Mouse (Mus musculus) MEL (cell line): Measurements from ENCODE around the gene Vti1a. TPM values are rescaled to one million over a fixed set of nuclear protein-coding genes. Genes with fewer than 3 reads are reported as not detected.

ENCODE experiments used
- DNase-seq: peaks from one replicate; pipeline ENCODE4 v3.0.0; 2011; ENCODE audit warnings: low read depth, low spot score
- H3K27ac ChIP-seq: 2 replicates; pipeline ENCODE4 v1.5.1; 2012; ENCODE audit warnings: low read depth, mild to moderate bottlenecking, control low read depth, low read length, moderate library complexity; ENCODE audit not compliant: control insufficient read depth
- H3K27me3 ChIP-seq, 2 experiments: fragments of 150-350 bp in 1 of 2; sonication (generic) in 1 of 2; 2 replicates each; pipeline ENCODE4 v1.6.1; 2012; ENCODE audit warnings: low read length in 2 of 2, mild to moderate bottlenecking in 2 of 2, improper control_type of control experiment in 1 of 2, moderate library complexity in 1 of 2; ENCODE audit not compliant: insufficient read depth in 2 of 2, control insufficient read depth in 1 of 2
- H3K36me3 ChIP-seq, 2 experiments: 2 replicates each; pipeline ENCODE4 v1.6.1; 2012 to 2014; ENCODE audit warnings: low read length in 2 of 2, improper control_type of control experiment in 1 of 2, inconsistent platforms in 1 of 2, mild to moderate bottlenecking in 1 of 2; ENCODE audit not compliant: insufficient read depth in 2 of 2, control insufficient read depth in 1 of 2
- H3K4me1 ChIP-seq, 2 experiments: fragments of 150-350 bp in 1 of 2; sonication (generic) in 1 of 2; 2 replicates each; pipeline ENCODE4 v1.6.1; 2012; ENCODE audit warnings: low read length in 2 of 2, improper control_type of control experiment in 1 of 2, mild to moderate bottlenecking in 1 of 2; ENCODE audit not compliant: insufficient read depth in 2 of 2, control insufficient read depth in 1 of 2
- H3K4me3 ChIP-seq, 2 experiments: fragments of 150-350 bp in 1 of 2; sonication (generic) in 1 of 2; 2 replicates each; pipeline ENCODE4 v1.5.1; 2012; ENCODE audit warnings: low read depth in 2 of 2, low read length in 2 of 2, mild to moderate bottlenecking in 2 of 2, moderate library complexity in 2 of 2, control low read depth in 1 of 2, improper control_type of control experiment in 1 of 2; ENCODE audit not compliant: control insufficient read depth in 1 of 2, insufficient read depth in 1 of 2
- H3K79me2 ChIP-seq: 2 replicates; pipeline ENCODE4 v1.6.1; 2012; ENCODE audit warnings: mild to moderate bottlenecking, low read length, moderate library complexity; ENCODE audit not compliant: control insufficient read depth, poor library complexity, insufficient read depth
- H3K9ac ChIP-seq: 2 replicates; pipeline ENCODE4 v1.6.1; 2012; ENCODE audit warnings: low read depth, mild to moderate bottlenecking, control low read depth, low read length, moderate library complexity; ENCODE audit not compliant: control insufficient read depth, poor library complexity, severe bottlenecking
- H3K9me3 ChIP-seq: fragments of 150-350 bp; sonication (generic); replicated peaks from 2 replicates; pipeline ENCODE4 v1.6.1; 2012; ENCODE audit warnings: mild to moderate bottlenecking, low read length, improper control_type of control experiment, moderate library complexity; ENCODE audit not compliant: insufficient read depth
- CHD1 ChIP-seq: IDR thresholded peaks from 2 replicates; pipeline ENCODE4 v1.6.1; 2012; ENCODE audit warnings: low read depth, mild to moderate bottlenecking, inconsistent platforms, low read length, improper control_type of control experiment
- CHD2 ChIP-seq: IDR thresholded peaks from 2 replicates; pipeline ENCODE4 v1.6.1; 2011; ENCODE audit warnings: low read length, improper control_type of control experiment
- E2F4 ChIP-seq: IDR thresholded peaks from 2 replicates; pipeline ENCODE4 v1.6.1; 2011; ENCODE audit warnings: low read depth, low read length, improper control_type of control experiment, borderline replicate concordance
- ELF1 ChIP-seq: IDR thresholded peaks from 2 replicates; pipeline ENCODE4 v1.6.1; 2014; ENCODE audit warnings: low read depth, mild to moderate bottlenecking, inconsistent platforms, low read length, improper control_type of control experiment, moderate library complexity
- EP300 ChIP-seq, 2 experiments: IDR thresholded peaks; 2 replicates each; pipeline ENCODE4 v1.6.1; 2011; ENCODE audit warnings: improper control_type of control experiment in 2 of 2, low read length in 2 of 2, low read depth in 1 of 2, mild to moderate bottlenecking in 1 of 2
- GATA1 ChIP-seq: IDR thresholded peaks from 2 replicates; pipeline ENCODE4 v1.6.1; 2011; ENCODE audit warnings: low read depth, low read length, improper control_type of control experiment
- HCFC1 ChIP-seq: IDR thresholded peaks from 2 replicates; pipeline ENCODE4 v1.6.1; 2012; ENCODE audit warnings: low read depth, mild to moderate bottlenecking, inconsistent platforms, low read length, improper control_type of control experiment, moderate library complexity
- JUND ChIP-seq: IDR thresholded peaks from 2 replicates; pipeline ENCODE4 v1.6.1; 2011; ENCODE audit warnings: low read depth, mild to moderate bottlenecking, improper control_type of control experiment, low read length
- KAT2A ChIP-seq: conservative IDR thresholded peaks from 2 replicates; pipeline ENCODE4 v1.6.1; 2012; ENCODE audit warnings: low read depth, low read length, improper control_type of control experiment, inconsistent platforms
- MAZ ChIP-seq: IDR thresholded peaks from 2 replicates; pipeline ENCODE4 v1.6.1; 2012; ENCODE audit warnings: low read depth, mild to moderate bottlenecking, inconsistent platforms, low read length, improper control_type of control experiment
- MYC ChIP-seq: IDR thresholded peaks from 2 replicates; pipeline ENCODE4 v1.6.1; 2011; ENCODE audit warnings: low read depth, mild to moderate bottlenecking, low read length, improper control_type of control experiment, moderate library complexity
- NELFE ChIP-seq: IDR thresholded peaks from 2 replicates; pipeline ENCODE4 v1.6.1; 2011; ENCODE audit warnings: low read depth, low read length, improper control_type of control experiment
- RCOR1 ChIP-seq: IDR thresholded peaks from 2 replicates; pipeline ENCODE4 v1.6.1; 2012; ENCODE audit warnings: low read depth, mild to moderate bottlenecking, inconsistent platforms, low read length, improper control_type of control experiment
- TAL1 ChIP-seq: IDR thresholded peaks from 2 replicates; pipeline ENCODE4 v1.6.1; 2012; ENCODE audit warnings: mild to moderate bottlenecking, inconsistent platforms, low read length, moderate library complexity, mixed read lengths
- TCF12 ChIP-seq: IDR thresholded peaks from 2 replicates; pipeline ENCODE4 v1.6.1; 2014; ENCODE audit warnings: low read depth, mild to moderate bottlenecking, inconsistent platforms, low read length, improper control_type of control experiment, moderate library complexity
- UBTF ChIP-seq: IDR thresholded peaks from 2 replicates; pipeline ENCODE4 v1.6.1; 2012; ENCODE audit warnings: low read depth, mild to moderate bottlenecking, inconsistent platforms, low read length, improper control_type of control experiment, moderate library complexity, borderline replicate concordance; ENCODE audit not compliant: insufficient read depth
- USF1 ChIP-seq: IDR thresholded peaks from 2 replicates; pipeline ENCODE4 v1.6.1; 2014; ENCODE audit warnings: low read depth, mild to moderate bottlenecking, inconsistent platforms, low read length, improper control_type of control experiment, moderate library complexity
- USF2 ChIP-seq, 2 experiments: IDR thresholded peaks; 2 replicates each; pipeline ENCODE4 v1.6.1; 2011 to 2012; ENCODE audit warnings: improper control_type of control experiment in 2 of 2, low read length in 2 of 2, borderline replicate concordance in 1 of 2, inconsistent platforms in 1 of 2, low read depth in 1 of 2, mild to moderate bottlenecking in 1 of 2; ENCODE audit not compliant: insufficient read depth in 1 of 2
- ZC3H11A ChIP-seq: IDR thresholded peaks from 2 replicates; pipeline ENCODE4 v1.6.1; 2012; ENCODE audit warnings: low read depth, mild to moderate bottlenecking, inconsistent platforms, low read length, improper control_type of control experiment
- ZKSCAN1 ChIP-seq: IDR thresholded peaks from 2 replicates; pipeline ENCODE4 v1.6.1; 2012; ENCODE audit warnings: low read depth, mild to moderate bottlenecking, inconsistent platforms, low read length, improper control_type of control experiment, moderate library complexity
- ZMIZ1 ChIP-seq: IDR thresholded peaks from 2 replicates; pipeline ENCODE4 v1.6.1; 2012; ENCODE audit warnings: low read depth, mild to moderate bottlenecking, inconsistent platforms, low read length, improper control_type of control experiment, moderate library complexity
- polyA plus RNA-seq, 2 experiments: library from polyadenylated mRNA; stranded (reverse) in 1 of 2; unstranded in 1 of 2; fragments of >175 nt in 1 of 2; fragments of >200 nt in 1 of 2; gene quantifications; 2 replicates each; pipeline versions ENCODE4 v1.2.1 to v1.2.4; 2012; ENCODE audit warnings: low replicate concordance in 2 of 2, low read depth in 1 of 2; ENCODE audit not compliant: insufficient read length in 2 of 2, insufficient read depth in 1 of 2, missing spikeins in 1 of 2
- total RNA-seq: library from RNA; depleted of rRNA; stranded (reverse); fragments of 300-350 nt; gene quantifications from 2 replicates; pipeline ENCODE4 v1.2.3, GENCODE M21; 2012

Vti1a gene
- total and polyA plus RNA-seq, 3 experiments, result 37.2 to 119 (median 42.8) TPM

- TF ChIP-seq UBTF (no peak), TAL1 (no peak), HCFC1 (no peak), ELF1 (no peak), MYC (no peak), USF1 (no peak), TCF12 (0 out of 2 replicates have a peak, but pooled peaks have one; percentile 31), ZKSCAN1 (no peak), JUND (no peak), CHD2 (no peak)
These were observed 293.7 kb downstream of the Vti1a start (continued) for GRCm38 (mm10) chr19:55609806-55610205.

GRCm38 (mm10) chr19:55615743-55616142, 299.6 kb downstream of the Vti1a start:
- no peak overlapping the region for H3K27ac ChIP-seq
- no peaks in the 10 kb centered on the region for H3K36me3 ChIP-seq
- no peaks in the 10 kb centered on the region for H3K4me1 ChIP-seq
- DNase-seq, result no peak
- no peak for TF ChIP-seq HCFC1
- no peak for TF ChIP-seq USF1
- no peak for TF ChIP-seq ZC3H11A
- TF ChIP-seq MAZ, result no peak
- no peak for TF ChIP-seq USF2 (IDR thresholded peaks at IDR 0.05; ENCODE audit: borderline replicate concordance in 1 of 2, insufficient read depth in 1 of 2, low read depth in 1 of 2, low read length in 2 of 2)
- TF ChIP-seq CHD2, result no peak
- TF ChIP-seq EP300 (IDR thresholded peaks at IDR 0.05; ENCODE audit: low read depth in 1 of 2, low read length in 2 of 2), result no peak
- no peak for TF ChIP-seq E2F4
- TF ChIP-seq NELFE, result no peak
- no peak for TF ChIP-seq RCOR1
- TF ChIP-seq ZMIZ1, result no peak
- TF ChIP-seq GATA1, result no peak
- no peak for TF ChIP-seq KAT2A
- no peak for TF ChIP-seq CHD1
- H3K9me3 ChIP-seq, result no peaks in the 10 kb centered on the region
- no peak overlapping the region for H3K9ac ChIP-seq
- no peaks in the 10 kb centered on the region for H3K79me2 ChIP-seq
- H3K27me3 ChIP-seq, result no peaks in the 10 kb centered on the region
- H3K4me3 ChIP-seq, result no peak overlapping the region
